Mouse (Mus musculus): ENCODE measurements around the gene Nup85.
"Not testable (repeated sequence)": the region's sequence is repeated elsewhere in the genome, so short reads cannot be mapped to it uniquely, and the experiment has no call there.

Gene Nup85

GRCm38 (mm10) chr11:115564064-115564809 is at the start of gene Nup85:
Gene Nup85, plus strand, starts transcription at chr11:115564434.
- peak; percentile 92 for DNase-seq (ENCODE audit: low spot score)

GRCm38 (mm10) chr11:115515021-115515420 is 49.2 kb upstream of the Nup85 start:
- no peak for DNase-seq (ENCODE audit: low spot score)

DNA sequence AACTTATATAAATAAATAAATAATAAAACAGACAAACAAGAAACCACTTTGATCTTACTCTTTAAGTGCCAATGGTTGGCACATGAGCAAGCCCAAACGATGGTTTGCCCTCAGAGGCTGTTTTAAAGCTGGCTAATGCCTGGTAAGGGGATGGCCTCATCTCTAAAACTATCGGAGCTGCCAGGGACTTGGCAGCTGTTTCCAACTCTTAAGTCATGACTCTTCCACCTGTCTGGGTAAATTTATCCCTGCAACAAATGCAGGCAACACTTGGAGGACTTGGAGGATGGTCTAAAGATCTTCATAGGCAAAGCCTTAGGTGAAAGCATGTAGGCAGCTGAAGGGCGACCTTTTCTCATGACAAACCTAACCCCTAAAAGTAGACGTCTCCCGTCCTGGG is 47.3 kb upstream of the Nup85 start:
- no peak for DNase-seq (ENCODE audit: low spot score)

DNA sequence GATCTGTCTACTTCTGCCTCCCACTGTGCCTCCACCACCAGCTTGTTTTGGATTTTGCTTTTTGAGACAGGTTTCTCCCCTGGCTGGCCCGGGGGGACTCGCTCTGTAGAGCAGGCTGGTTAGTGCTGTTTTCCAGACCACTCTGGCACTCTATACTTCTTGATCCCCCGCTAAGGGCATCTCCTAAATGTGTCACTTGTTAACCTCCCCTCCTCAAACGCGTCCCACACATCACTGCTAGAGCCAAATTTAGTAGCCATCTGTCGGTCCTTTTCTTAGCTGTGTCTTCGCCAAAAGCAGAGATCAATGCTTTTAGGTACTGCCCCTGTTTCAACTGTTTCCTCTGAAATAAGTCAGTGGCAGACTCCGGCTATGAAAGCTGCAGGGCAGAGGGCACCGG is 45.5 kb upstream of the Nup85 start:
- no peak for DNase-seq (ENCODE audit: low spot score)

GRCm38 (mm10) chr11:115519581-115519980 is 44.7 kb upstream of the Nup85 start:
- no peak for DNase-seq (ENCODE audit: low spot score)

GRCm38 (mm10) chr11:115520218-115520617 is 44.0 kb upstream of the Nup85 start:
- DNase-seq (ENCODE audit: low spot score): no peak

- DNase-seq (ENCODE audit: low spot score): no peak
Observed at GRCm38 (mm10) chr11:115521080-115521479, 43.2 kb upstream of the Nup85 start.

DNA sequence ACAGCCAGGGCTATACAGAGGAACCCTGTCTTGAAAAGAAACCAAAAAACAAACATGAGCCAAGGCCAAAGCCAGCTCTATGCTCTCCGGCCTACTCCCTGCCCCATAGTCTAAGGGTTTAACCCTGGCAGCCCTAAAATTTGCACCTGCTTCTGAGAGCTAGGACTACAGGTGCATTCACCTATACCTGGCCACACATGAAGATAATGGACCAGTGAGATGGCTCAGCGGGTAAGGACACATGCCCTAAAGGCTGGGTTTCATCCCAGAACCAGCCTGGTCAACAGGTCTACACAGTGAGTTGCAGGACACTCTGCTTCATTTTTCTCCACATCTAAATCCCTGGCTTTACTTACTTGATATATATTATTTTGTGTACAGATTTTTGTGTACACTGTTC is 42.0 kb upstream of the Nup85 start:
- DNase-seq (ENCODE audit: low spot score): no peak

- no peak for DNase-seq (ENCODE audit: low spot score)
Observed at GRCm38 (mm10) chr11:115522703-115523102, 41.5 kb upstream of the Nup85 start.

- not testable (repeated sequence) for DNase-seq (ENCODE audit: low spot score)
Observed at GRCm38 (mm10) chr11:115526446-115526845, 37.8 kb upstream of the Nup85 start.

DNA sequence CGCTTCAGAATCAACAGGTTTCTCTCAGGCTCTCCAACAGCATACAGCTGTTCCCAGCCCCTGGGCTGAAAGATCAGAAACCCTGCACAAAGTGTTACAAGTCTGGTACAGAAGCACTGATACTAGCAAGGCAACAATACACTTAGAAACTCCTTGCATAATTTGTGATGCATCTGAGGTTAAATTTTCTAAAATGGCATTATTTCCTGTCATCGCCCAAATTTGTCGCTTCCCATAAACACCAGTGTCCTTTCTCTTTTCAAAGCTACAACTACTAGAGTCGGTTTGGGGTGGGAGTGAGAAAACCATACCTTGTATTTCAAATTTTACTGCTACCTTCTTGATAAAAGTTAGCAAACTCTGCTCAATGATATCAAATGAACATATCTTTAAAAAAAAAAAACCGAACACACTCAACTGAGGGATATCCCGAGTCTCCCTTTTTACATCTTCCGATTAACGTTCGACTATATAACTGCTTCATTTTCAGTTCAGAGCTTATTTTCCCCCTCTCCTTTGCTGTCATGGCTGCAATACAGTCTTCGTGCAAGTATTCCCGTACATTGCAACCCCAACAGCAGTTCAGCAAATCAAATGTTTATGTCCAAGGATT is 29.4 kb upstream of the Nup85 start:
- DNase-seq (ENCODE audit: low spot score): no peak

DNA sequence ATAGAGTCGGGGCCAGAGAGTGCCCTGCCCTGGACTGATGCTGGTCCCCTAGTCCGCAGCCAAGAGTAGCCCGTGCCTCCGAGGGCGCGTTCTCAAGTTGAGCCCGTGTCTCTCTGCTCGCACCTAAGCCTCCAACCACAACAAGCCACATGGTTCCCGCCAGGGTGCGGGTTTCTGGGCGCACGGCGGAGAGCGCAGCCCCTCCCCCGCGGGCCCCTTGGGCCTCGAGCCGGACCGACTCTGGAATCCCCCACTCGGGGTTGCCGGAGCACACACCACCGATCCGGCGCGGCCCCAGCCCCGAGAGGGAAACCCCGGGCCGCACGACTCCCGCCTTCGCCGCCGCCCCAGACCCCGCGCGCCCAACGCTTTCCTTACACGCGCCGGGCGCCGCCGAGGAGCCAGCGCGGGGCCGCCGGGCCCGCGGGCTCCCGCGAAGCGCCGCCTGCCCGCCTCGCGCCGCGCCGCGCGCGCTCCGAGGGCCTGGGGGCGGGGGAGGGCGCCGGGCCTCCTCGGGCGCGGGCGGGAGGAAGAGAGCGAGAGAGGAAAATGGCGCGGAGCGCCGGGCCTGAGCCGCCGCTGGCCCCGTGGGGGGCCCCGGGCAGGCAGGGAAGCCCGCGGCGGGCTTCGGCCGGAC is 28.7 kb upstream of the Nup85 start:
- DNase-seq (ENCODE audit: low spot score): peak; percentile 41

GRCm38 (mm10) chr11:115536038-115536681 is 28.1 kb upstream of the Nup85 start, which contains the start of gene Sumo2:
Gene Sumo2, minus strand, starts transcription at chr11:115536276.
- peak; percentile 95 for DNase-seq (ENCODE audit: low spot score)

GRCm38 (mm10) chr11:115536856-115537568 is 27.2 kb upstream of the Nup85 start:
- DNase-seq (ENCODE audit: low spot score): no peak

GRCm38 (mm10) chr11:115538045-115538444 is 26.2 kb upstream of the Nup85 start:
- DNase-seq (ENCODE audit: low spot score): no peak

DNA sequence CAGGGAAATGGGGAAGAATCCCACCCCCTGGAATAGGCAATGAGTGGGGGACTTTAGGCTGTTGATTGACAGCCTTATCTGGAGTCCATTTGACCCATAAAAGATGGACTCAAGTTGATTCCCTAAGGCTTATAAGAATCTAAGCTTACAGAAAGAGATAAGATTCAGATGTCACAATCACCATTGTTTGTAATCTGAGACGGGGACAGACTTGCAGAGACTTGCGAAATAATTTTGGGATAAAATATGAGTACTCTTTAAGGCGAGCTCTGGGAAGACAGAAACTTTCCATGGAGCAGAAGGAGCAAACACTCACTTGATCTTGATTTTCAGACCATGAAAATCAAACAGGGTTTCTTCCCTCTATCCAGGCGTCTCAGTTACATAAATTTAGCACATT is 20.7 kb upstream of the Nup85 start:
- DNase-seq (ENCODE audit: low spot score): no peak

DNA sequence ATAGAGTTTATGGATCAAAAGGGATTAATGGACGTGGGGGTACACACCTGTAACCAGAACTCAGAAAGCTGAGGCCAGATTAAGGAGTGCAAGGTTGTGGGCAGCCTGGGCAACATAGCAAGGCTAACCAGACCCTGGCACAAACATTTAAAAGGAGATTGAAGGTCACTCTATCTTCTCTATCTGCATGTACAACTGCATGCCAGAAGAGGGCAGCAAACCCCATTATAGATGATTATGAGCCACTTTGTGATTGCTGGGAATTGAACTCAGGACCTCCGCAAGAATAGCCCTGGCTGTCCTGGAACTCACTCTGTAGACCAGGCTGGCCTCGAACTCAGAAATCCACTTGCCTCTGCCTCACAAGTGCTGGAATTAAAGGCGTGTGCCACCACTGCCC is 11.5 kb upstream of the Nup85 start:
- no peak for DNase-seq (ENCODE audit: low spot score)

DNA sequence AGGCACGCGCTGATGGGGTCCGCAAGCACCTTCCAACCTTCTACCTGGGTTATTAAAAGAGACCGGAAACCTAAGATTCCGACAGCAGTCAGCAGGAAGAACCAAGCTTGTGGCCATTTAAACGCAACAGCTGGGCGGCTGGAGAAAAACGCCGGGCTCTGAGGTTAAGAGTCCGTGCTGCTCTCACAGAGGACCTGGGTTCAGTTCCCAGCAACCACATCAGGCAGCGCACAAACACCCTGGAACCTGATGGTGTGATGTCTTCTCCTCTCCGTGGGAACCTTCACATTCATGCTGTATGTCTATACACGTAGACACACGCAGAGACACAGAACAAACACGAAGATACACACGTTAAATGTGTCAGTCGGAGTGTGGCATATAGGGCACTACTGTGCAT is 8.5 kb upstream of the Nup85 start:
- no peak for DNase-seq (ENCODE audit: low spot score)

- DNase-seq (ENCODE audit: low spot score): no peak
Observed at GRCm38 (mm10) chr11:115563406-115563805, 828 bp upstream of the Nup85 start.

DNA sequence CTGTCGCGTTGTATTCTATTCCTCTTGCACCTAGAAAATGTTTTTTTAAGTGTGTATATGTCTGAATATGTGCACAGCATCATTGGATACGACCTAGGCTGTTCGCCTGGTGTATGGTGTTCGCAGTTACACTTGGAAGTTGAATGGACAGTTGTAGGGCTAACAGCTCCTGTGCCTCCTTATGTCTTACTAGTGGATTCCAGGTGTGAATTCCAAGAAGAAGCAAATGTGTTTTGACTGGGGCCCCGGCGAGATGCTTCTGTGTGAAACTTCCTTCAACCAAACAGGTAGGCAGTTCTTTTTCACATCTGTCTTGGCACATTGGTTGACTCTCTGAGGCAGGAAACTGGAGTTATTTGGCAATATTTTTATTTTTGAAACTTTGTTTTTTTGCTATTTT is 727 bp downstream of the Nup85 start:
- DNase-seq (ENCODE audit: low spot score): no peak

GRCm38 (mm10) chr11:115579080-115579479 is 14.8 kb downstream of the Nup85 start:
- no peak for DNase-seq (ENCODE audit: low spot score)
